Mouse (Mus musculus): ENCODE measurements at regions not wholly inside any gene's neighbourhood (a gene's known extent, or its start where the extent isn't known, plus 50 kb on each side); places are given as distances from the start of the nearest gene placed in this dataset.

- H3K4me2 ChIP-seq = no peak overlapping the region
- no peak overlapping the region for H3K9ac ChIP-seq
- WGBS (ENCODE audit: insufficient replicate concordance) = 51% methylated on average over 3 of the region's 3 CpGs
- H3K9me3 ChIP-seq (replicated peaks) = no peaks in the 10 kb centered on the region
- H3K36me3 ChIP-seq = no peaks in the 10 kb centered on the region
- no peaks in the 10 kb centered on the region for H3K27me3 ChIP-seq
- ATAC-seq (ENCODE audit: low read depth) (no peak), DNase-seq (no peak)
- no peak overlapping the region for H3K4me3 ChIP-seq (replicated peaks)
- H3K4me1 ChIP-seq (replicated peaks) = no peaks in the 10 kb centered on the region
- no peak overlapping the region for H3K27ac ChIP-seq
Measured at GRCm38 (mm10) chrX:13014051-13014450, 57.2 kb upstream of the Usp9x start.

DNA sequence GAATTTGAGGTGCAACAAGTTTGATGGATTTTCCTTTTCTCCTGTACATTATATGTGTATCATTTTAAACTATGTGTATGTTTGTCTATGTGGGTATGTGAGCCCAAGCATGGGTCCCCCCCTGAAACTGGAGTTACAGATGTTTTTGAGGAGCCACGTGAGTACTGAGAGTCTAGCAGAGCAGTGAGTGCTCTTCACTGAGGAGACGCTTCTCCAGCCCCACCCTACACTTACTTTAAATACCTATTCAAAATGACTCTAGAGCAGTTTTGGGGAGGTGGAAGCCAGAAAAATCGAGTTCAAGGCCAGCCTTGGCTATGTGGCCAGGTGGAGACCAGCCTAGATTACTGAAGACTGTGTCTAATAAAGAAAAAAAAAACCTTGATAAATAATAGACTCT, 58.2 kb upstream of the Usp9x start:
- no peak for DNase-seq
- H3K4me2 ChIP-seq = no peak overlapping the region
- ATAC-seq (ENCODE audit: low read depth) = no peak
- no peak overlapping the region for H3K9ac ChIP-seq
- WGBS (ENCODE audit: insufficient replicate concordance) = 50% methylated on average over 3 of the region's 3 CpGs
- H3K36me3 ChIP-seq = no peaks in the 10 kb centered on the region
- H3K4me3 ChIP-seq (replicated peaks) = no peak overlapping the region
- H3K4me1 ChIP-seq (replicated peaks) = no peaks in the 10 kb centered on the region
- H3K27me3 ChIP-seq = no peaks in the 10 kb centered on the region
- no peak overlapping the region for H3K27ac ChIP-seq
- H3K9me3 ChIP-seq (replicated peaks) = no peaks in the 10 kb centered on the region

GRCm38 (mm10) chrX:12990777-12991176, 80.5 kb upstream of the Usp9x start:
- Histone ChIP-seq H3K27ac (no peak overlapping the region), H3K4me3 (replicated peaks) (no peak overlapping the region), H3K4me1 (replicated peaks) (peaks cover 6% of the 10 kb centered on the region), H3K27me3 (no peaks in the 10 kb centered on the region), H3K36me3 (no peaks in the 10 kb centered on the region), H3K4me2 (no peak overlapping the region), H3K9ac (no peak overlapping the region), H3K9me3 (replicated peaks) (no peaks in the 10 kb centered on the region)
- 27% methylated on average over 7 of the region's 7 CpGs for WGBS (ENCODE audit: insufficient replicate concordance)
- no peak for DNase-seq
- no peak for ATAC-seq (ENCODE audit: low read depth)

DNA sequence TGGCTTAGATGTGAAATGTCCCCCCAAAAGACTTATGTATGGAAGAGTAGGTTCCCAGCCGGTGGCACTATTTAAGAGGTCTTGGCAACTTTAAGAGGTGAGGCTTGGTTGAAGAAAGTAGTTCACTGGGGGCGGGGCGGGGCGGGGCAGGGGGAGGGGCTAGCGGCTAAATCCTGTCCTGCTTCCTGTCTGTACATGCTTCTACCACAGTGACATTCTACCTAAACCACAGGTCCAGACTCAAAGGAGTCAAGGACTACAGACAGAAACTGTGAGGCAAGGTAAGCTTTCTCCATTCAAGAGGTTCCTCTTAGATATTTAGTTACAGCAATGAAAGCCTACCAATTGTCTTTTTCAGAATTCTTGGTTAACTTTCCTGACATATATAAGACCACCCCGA, 93.6 kb upstream of the Usp9x start:
- H3K4me1 ChIP-seq (replicated peaks) = no peaks in the 10 kb centered on the region
- ATAC-seq (ENCODE audit: low read depth) = no peak
- no peak for DNase-seq
- no peaks in the 10 kb centered on the region for H3K9me3 ChIP-seq (replicated peaks)
- H3K36me3 ChIP-seq = no peaks in the 10 kb centered on the region
- no peak overlapping the region for H3K4me3 ChIP-seq (replicated peaks)
- no peak overlapping the region for H3K4me2 ChIP-seq
- H3K27ac ChIP-seq = no peak overlapping the region
- 41% methylated on average over 6 of the region's 6 CpGs for WGBS (ENCODE audit: insufficient replicate concordance)
- no peaks in the 10 kb centered on the region for H3K27me3 ChIP-seq
- no peak overlapping the region for H3K9ac ChIP-seq

DNA sequence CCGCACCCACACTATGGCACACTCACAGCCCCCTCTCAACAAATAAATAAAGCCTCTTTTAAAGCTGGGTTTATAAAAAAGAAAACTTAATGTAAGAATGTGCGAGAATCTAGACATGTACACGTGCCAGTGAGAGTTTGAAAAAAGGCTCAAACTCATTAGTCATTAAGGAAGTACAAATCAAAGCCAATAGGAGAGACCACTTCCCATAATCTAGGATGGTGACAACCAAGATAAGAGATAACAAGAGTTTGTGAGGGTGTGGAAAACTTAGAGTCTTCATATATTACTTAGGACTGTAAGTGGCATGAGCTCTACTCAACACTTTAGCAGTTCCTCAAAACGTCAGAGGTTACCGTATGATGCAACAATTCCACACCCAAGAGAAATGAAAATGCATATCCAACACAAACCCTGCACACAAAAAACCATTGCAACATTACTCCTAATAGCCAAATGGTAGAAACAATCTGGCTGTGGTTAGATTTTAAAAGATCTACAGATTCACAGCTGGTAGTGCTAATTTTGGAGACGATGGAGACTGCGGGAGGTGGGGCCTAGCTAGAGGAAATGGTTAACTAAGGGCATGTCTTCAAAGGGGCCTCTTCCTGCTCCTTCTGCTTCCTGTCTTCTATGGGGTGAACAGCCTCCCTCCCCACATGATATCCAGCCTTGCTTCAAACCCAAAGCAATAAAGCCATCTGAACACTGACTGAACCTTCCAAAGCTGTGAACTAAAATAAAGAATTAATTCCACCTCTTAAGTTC, 102.1 kb upstream of the Usp9x start:
- no peaks in the 10 kb centered on the region for H3K9me3 ChIP-seq (replicated peaks)
- ATAC-seq (ENCODE audit: low read depth) = no peak
- 44% methylated on average over 7 of the region's 7 CpGs for WGBS (ENCODE audit: insufficient replicate concordance)

GRCm38 (mm10) chrX:12959467-12960314, 111.6 kb upstream of the Usp9x start:
- H3K27ac ChIP-seq = no peak overlapping the region
- no peak overlapping the region for H3K4me2 ChIP-seq
- 41% methylated on average over 11 of the region's 11 CpGs for WGBS (ENCODE audit: insufficient replicate concordance)
- H3K27me3 ChIP-seq = no peaks in the 10 kb centered on the region
- DNase-seq (no peak), ATAC-seq (ENCODE audit: low read depth) (no peak)
- no peak overlapping the region for H3K4me3 ChIP-seq (replicated peaks)
- H3K4me1 ChIP-seq (replicated peaks) = peaks cover 6% of the 10 kb centered on the region
- H3K9me3 ChIP-seq (replicated peaks) = no peaks in the 10 kb centered on the region
- no peaks in the 10 kb centered on the region for H3K36me3 ChIP-seq
- H3K9ac ChIP-seq = no peak overlapping the region

More for the DNA sequence above, 102.1 kb upstream of the Usp9x start:
- Histone ChIP-seq H3K9ac (no peak overlapping the region), H3K4me2 (no peak overlapping the region), H3K36me3 (no peaks in the 10 kb centered on the region), H3K27me3 (0 out of 2 replicates have a peak, but pooled peaks cover 4% of the 10 kb centered on the region), H3K27ac (no peak overlapping the region), H3K4me1 (replicated peaks) (no peaks in the 10 kb centered on the region), H3K4me3 (replicated peaks) (no peak overlapping the region)
- DNase-seq = no peak

DNA sequence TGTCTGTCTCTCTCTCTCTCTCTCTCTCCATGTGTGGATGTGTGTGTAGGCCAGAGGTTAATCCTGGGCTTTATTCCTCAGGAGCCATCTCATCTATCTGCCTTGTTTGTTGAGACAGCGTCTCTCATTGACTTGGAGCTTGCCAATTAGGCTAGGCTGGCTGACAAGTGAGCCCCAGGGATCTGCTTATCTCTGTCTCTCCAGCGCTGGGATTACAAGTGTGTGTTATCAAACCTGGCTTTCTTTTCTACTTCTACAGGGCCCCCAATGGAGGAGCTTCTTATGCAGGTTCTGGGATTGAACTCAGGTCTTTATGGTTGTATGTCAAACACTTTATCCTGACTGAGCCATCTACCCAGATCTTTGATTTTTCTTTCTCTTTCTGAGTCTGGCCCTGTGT, 112.4 kb upstream of the Usp9x start:
- H3K27ac ChIP-seq = no peak overlapping the region
- H3K36me3 ChIP-seq = no peaks in the 10 kb centered on the region
- no peak for ATAC-seq (ENCODE audit: low read depth)
- no peaks in the 10 kb centered on the region for H3K27me3 ChIP-seq
- H3K4me2 ChIP-seq = no peak overlapping the region
- H3K9me3 ChIP-seq (replicated peaks) = no peaks in the 10 kb centered on the region
- 23% methylated on average over 2 of the region's 2 CpGs for WGBS (ENCODE audit: insufficient replicate concordance)
- no peak for DNase-seq
- H3K9ac ChIP-seq = no peak overlapping the region
- H3K4me3 ChIP-seq (replicated peaks) = no peak overlapping the region
- peaks cover 6% of the 10 kb centered on the region for H3K4me1 ChIP-seq (replicated peaks)

GRCm38 (mm10) chrX:12950928-12951660, 120.2 kb upstream of the Usp9x start:
- Histone ChIP-seq H3K4me1 (replicated peaks) (no peaks in the 10 kb centered on the region), H3K4me3 (replicated peaks) (no peak overlapping the region), H3K9ac (no peak overlapping the region), H3K36me3 (no peaks in the 10 kb centered on the region), H3K4me2 (no peak overlapping the region), H3K9me3 (replicated peaks) (no peaks in the 10 kb centered on the region), H3K27me3 (no peaks in the 10 kb centered on the region; the same call in 1 of the 2 replicates), H3K27ac (no peak overlapping the region)
- 67% methylated on average over 5 of the region's 7 CpGs for WGBS (ENCODE audit: insufficient replicate concordance)
- DNase-seq = no peak
- no peak for ATAC-seq (ENCODE audit: low read depth)

DNA sequence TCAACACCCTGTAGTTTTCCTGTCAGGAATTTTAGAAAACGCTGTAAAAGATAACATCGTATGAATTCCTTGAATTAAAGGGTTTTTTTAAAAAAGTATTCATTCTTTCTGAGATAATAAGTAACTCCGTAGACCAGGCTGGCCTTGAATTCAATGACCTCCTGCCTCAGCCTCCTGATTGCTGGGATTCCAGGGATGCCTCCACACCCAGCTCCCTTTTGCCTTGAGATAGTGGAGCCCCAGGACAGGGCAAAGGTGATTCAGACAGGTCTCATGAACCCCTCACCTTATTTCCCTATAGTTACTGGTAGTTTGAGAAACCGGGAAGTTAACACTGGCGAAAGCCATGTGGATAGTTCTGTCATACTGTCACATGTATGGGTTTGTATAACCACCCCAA, 128.8 kb upstream of the Usp9x start:
- Histone ChIP-seq H3K36me3 (no peaks in the 10 kb centered on the region), H3K9ac (no peak overlapping the region), H3K27ac (no peak overlapping the region), H3K4me2 (no peak overlapping the region), H3K4me3 (replicated peaks) (no peak overlapping the region), H3K9me3 (replicated peaks) (no peaks in the 10 kb centered on the region), H3K27me3 (no peaks in the 10 kb centered on the region; the same call in 1 of the 2 replicates), H3K4me1 (replicated peaks) (no peaks in the 10 kb centered on the region)
- DNase-seq (no peak), ATAC-seq (ENCODE audit: low read depth) (no peak)
- 68% methylated on average over 5 of the region's 5 CpGs for WGBS (ENCODE audit: insufficient replicate concordance)

DNA sequence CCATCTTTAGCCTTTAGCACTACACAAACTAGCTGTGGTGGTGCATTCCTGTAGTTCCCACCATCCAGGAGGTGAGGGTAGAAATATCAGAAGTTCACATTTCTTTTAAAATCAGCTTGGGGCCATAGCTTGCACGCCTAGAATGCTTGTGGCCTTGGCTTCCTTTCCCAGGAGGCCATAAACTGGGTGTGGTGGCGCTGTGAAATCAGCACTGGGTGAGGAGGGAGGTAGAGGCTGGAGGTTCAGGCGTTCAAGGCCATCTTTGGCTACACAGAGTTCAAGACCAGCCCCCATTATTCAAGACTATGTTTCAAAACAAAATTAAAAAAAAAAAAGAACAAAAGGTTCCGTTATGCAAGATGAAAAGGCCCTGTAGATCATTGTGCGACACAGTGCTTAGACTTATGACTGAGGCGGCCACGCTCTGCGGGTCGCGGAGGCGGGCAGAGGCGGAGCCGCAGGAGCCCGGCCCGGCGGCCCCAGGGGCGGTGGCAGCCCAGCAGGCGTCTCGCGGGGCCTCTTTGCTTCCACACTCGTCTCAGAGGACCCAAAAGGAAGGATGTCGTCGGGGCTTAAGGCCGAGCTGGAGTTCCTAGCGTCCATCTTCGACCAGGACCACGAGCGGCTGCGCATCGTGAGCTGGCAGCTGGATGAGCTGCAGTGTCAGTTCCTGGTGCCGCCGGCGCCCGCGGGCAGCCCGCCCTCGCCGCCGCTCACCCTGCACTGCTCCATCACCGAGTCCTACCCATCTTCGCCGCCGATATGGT, 134.7 kb upstream of the Usp9x start:
- 14% methylated on average over 35 of the region's 43 CpGs for WGBS (ENCODE audit: insufficient replicate concordance)
- H3K4me3 ChIP-seq (replicated peaks) = peak overlapping the region; percentile 51
- peak overlapping the region; percentile 68 for H3K4me2 ChIP-seq
- H3K4me1 ChIP-seq (replicated peaks) = 0 out of 2 replicates have a peak, but pooled peaks cover 8% of the 10 kb centered on the region
- ATAC-seq (ENCODE audit: low read depth) (peak; percentile 59; the same call in 1 of the 2 replicates), DNase-seq (no peak)
- H3K27me3 ChIP-seq = no peaks in the 10 kb centered on the region
- H3K9me3 ChIP-seq (replicated peaks) = no peaks in the 10 kb centered on the region
- H3K36me3 ChIP-seq = no peaks in the 10 kb centered on the region
- peak overlapping the region; percentile 49 for H3K9ac ChIP-seq
- H3K27ac ChIP-seq = no peak overlapping the region

Data from liver, embryonic 13.5 days (tissue).